Mouse (Mus musculus): Measurements from ENCODE around the gene Pms1. TPM values are rescaled to one million over a fixed set of nuclear protein-coding genes. Genes with fewer than 3 reads are reported as not detected.

The Pms1 gene
- total RNA-seq, 4 experiments from 2014 or later: 4.5 to 10.8 (median 8.7) TPM

GRCm38 (mm10) chr1:53194536-53194935, 102.3 kb downstream of the Pms1 start:
- DNase-seq: no peak

GRCm38 (mm10) chr1:53191234-53191633, 105.6 kb downstream of the Pms1 start:
- DNase-seq: no peak

- no peak for DNase-seq
These were observed 107.2 kb downstream of the Pms1 start for GRCm38 (mm10) chr1:53189620-53190019.

GRCm38 (mm10) chr1:53187536-53187935, 109.3 kb downstream of the Pms1 start, which contains the start of gene 1700019A02Rik:
1700019A02Rik (minus strand) TSS chr1:53187636.
- no peak for DNase-seq

GRCm38 (mm10) chr1:53186301-53186700, 110.5 kb downstream of the Pms1 start:
- no peak for DNase-seq

GRCm38 (mm10) chr1:53157715-53158114, 139.1 kb downstream of the Pms1 start:
- no peak for DNase-seq

Other genes with a start within 250 kb of the Pms1 start
- under 1 TPM in 1 of 4 experiments, not detected in 3; 0.11 TPM for gene Mstn, start 235.4 kb downstream of the Pms1 start, total RNA-seq (2022)
- gene 1700019A02Rik, start 109.4 kb downstream of the Pms1 start, total RNA-seq (2022): not detected
- gene Ormdl1, start 77 bp upstream of the Pms1 start, total RNA-seq (2022): 10 to 100 TPM; 21.6 to 27.5 (median 25.1) TPM
- gene Gm28778, start 93 bp upstream of the Pms1 start, total RNA-seq (2022): 1 to 10 TPM; 1.4 to 4.2 (median 1.9) TPM
- gene Osgepl1, start 16.6 kb upstream of the Pms1 start, total RNA-seq (2022): 10 to 100 TPM; 23.2 to 26.4 (median 24.1) TPM
- gene Asdurf, start 55.6 kb upstream of the Pms1 start, total RNA-seq (2022): not detected
- under 1 TPM in 3 of 4 experiments, not detected in 1; 0.08 to 0.14 (median 0.09) TPM for gene Gm28551, start 55.6 kb upstream of the Pms1 start, total RNA-seq (2022)
- gene Asnsd1, start 55.7 kb upstream of the Pms1 start, total RNA-seq (2022): 10 to 100 TPM; 28.0 to 33.0 (median 29.2) TPM

All from adrenal gland, adult 8-10 months (tissue).